Mouse (Mus musculus) erythroblast, embryonic 14.5 days (primary cell): ENCODE measurements around the gene Prdm16. TPM values are rescaled to one million over a fixed set of nuclear protein-coding genes. Genes with fewer than 3 reads are reported as not detected.

Source experiments
- H3K27me3 ChIP-seq: 2 replicates; pipeline ENCODE4 v1.6.1; 2012; ENCODE audit warnings: inconsistent platforms; ENCODE audit not compliant: control insufficient read depth
- H3K36me3 ChIP-seq: 2 replicates; pipeline ENCODE4 v1.6.1; 2012; ENCODE audit warnings: mild to moderate bottlenecking, inconsistent platforms; ENCODE audit not compliant: control insufficient read depth
- H3K4me1 ChIP-seq: 2 replicates; pipeline ENCODE4 v1.6.1; 2012; ENCODE audit warnings: inconsistent platforms; ENCODE audit not compliant: control insufficient read depth
- H3K4me3 ChIP-seq: replicated peaks from 2 replicates; pipeline ENCODE3; 2012; ENCODE audit warnings: moderate library complexity, mild to moderate bottlenecking, inconsistent platforms
- H3K9me3 ChIP-seq: 2 replicates; pipeline ENCODE4 v1.6.1; 2012; ENCODE audit warnings: low read length, inconsistent platforms, mixed read lengths; ENCODE audit not compliant: control insufficient read depth
- GATA1 ChIP-seq: IDR thresholded peaks from 2 replicates; pipeline ENCODE4 v1.6.1; 2012; ENCODE audit warnings: low read length, inconsistent platforms, mixed read lengths
- TAL1 ChIP-seq: IDR thresholded peaks from 3 replicates; pipeline ENCODE4 v1.6.1; 2012; ENCODE audit warnings: low read length, inconsistent platforms, mixed read lengths
- polyA plus RNA-seq: library from polyadenylated mRNA; stranded (reverse); fragments of >175 nt; gene quantifications from 2 replicates; pipeline ENCODE4 v1.2.3, GENCODE M21; 2012

Prdm16 gene
- polyA plus RNA-seq, 1 experiment = 0.12 TPM

DNA sequence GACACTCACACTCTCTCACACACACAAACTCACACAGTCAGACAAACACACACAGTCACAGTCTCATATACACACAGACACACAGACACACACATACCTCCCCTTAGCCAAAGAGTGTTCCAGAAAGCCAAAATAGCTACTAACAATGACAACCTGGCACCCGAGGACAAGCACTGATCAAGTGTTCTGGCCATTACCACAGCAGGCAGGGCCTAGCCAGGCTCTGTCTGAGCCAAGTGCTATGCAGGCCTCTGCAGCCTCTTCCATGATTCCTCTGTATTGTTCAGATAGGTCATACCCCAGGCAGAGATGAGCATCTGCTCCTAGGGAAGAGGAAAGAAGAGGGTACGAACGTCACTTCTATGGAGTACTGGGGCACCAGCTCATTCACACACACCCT is 13.4 kb downstream of the Prdm16 start:
- no peak overlapping the region for H3K4me3 ChIP-seq
- TF ChIP-seq GATA1 (no peak), TAL1 (no peak)
- no peaks in the 10 kb centered on the region for H3K27me3 ChIP-seq
- no peaks in the 10 kb centered on the region; the same call in 1 of the 2 replicates for H3K4me1 ChIP-seq
- H3K9me3 ChIP-seq = no peaks in the 10 kb centered on the region
- no peaks in the 10 kb centered on the region for H3K36me3 ChIP-seq

DNA sequence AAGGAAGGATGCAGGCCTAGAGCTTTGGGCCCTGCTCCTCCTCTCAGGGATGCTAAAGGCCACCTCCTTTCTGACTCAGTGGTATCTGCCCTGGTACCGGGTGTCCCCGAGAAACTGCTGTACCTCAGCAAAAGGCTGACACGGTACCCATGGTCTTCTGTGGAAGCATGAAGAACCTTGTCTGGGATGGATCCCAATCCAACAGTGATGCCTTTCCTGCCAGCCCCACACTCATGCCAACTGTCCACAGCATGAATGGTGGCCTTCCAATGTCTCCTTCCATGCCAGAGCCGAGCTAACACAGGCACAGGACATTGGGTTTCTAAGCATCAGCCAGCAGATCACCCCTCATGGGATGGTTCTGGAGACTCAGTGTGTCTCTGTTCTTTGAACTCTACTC is 14.2 kb downstream of the Prdm16 start:
- H3K36me3 ChIP-seq = no peaks in the 10 kb centered on the region
- H3K9me3 ChIP-seq = no peaks in the 10 kb centered on the region
- peaks cover 1% of the 10 kb centered on the region; the same call in 1 of the 2 replicates for H3K27me3 ChIP-seq
- TF ChIP-seq TAL1 (no peak), GATA1 (no peak)
- H3K4me3 ChIP-seq = no peak overlapping the region
- H3K4me1 ChIP-seq = no peaks in the 10 kb centered on the region; the same call in 1 of the 2 replicates

DNA sequence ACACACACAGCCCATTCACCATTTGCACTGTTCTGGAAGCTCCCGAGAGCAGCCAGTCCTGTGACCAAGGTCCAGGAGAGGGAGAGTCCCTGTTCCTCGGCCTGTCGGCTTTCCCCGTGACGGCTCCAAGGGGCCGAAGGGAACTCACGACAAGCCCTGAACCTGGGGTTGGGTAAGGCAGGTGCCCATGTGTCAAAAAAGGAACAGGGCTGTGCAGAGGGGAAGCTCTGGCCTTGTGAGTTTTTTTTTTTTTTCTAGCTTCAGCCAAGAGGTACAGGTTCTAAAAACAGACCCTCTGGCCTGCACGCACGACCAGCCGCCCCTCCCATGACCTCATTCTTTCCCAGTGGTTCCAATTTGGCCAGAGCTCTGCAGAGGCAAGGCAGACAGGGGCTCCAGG is 25.5 kb downstream of the Prdm16 start:
- Histone ChIP-seq H3K4me3 (no peak overlapping the region), H3K4me1 (no peaks in the 10 kb centered on the region), H3K36me3 (no peaks in the 10 kb centered on the region), H3K27me3 (no peaks in the 10 kb centered on the region; the same call in none of the 2 replicates), H3K9me3 (peaks cover 3% of the 10 kb centered on the region)
- TF ChIP-seq GATA1 = no peak
- TF ChIP-seq TAL1 = no peak

DNA sequence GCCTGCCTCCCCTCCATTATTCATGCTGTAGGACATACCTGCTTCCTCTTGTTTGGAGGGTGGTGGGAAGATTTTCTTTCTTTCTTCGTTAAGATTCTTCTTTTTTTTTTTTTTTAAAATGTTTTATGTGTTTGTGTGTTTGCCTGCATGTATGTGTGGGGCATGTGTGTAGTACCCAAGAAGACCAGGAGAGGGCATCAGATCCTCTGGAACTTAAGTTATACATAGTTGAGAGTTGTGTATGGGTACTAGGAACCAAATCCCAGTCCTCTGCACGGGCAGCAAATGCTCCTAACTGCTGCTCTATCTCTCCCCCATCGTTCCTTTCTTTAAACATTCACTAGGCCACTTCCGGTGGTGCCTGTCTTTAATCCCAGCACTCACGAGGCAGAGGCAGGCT is 28.9 kb downstream of the Prdm16 start:
- H3K4me3 ChIP-seq = no peak overlapping the region
- H3K4me1 ChIP-seq = peaks cover 23% of the 10 kb centered on the region
- H3K36me3 ChIP-seq = no peaks in the 10 kb centered on the region
- peaks cover 3% of the 10 kb centered on the region for H3K9me3 ChIP-seq
- no peak for TF ChIP-seq TAL1
- no peak for TF ChIP-seq GATA1
- no peaks in the 10 kb centered on the region; the same call in 1 of the 2 replicates for H3K27me3 ChIP-seq

DNA sequence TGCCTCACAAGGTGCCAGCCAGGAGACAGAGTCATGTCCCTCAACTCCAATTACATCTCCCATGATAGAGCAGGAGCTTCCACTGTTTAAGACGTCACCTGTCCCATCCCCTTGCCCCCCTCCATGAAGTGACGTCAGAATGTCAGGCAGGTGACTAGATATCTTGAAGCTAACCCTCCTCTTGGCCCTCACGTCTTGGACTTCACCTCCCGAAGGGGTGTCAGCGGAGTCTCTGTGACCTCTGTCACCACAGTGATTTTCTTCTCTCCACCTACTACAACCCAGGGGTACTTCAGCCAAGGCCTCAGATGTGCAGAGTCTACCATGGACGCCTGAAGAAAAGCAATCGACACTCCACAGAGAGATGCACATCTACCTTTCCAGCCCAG is 32.2 kb downstream of the Prdm16 start:
- Histone ChIP-seq H3K4me3 (no peak overlapping the region), H3K4me1 (peaks cover 23% of the 10 kb centered on the region), H3K9me3 (peaks cover 3% of the 10 kb centered on the region), H3K27me3 (no peaks in the 10 kb centered on the region; the same call in 1 of the 2 replicates), H3K36me3 (no peaks in the 10 kb centered on the region)
- TF ChIP-seq TAL1 = no peak

DNA sequence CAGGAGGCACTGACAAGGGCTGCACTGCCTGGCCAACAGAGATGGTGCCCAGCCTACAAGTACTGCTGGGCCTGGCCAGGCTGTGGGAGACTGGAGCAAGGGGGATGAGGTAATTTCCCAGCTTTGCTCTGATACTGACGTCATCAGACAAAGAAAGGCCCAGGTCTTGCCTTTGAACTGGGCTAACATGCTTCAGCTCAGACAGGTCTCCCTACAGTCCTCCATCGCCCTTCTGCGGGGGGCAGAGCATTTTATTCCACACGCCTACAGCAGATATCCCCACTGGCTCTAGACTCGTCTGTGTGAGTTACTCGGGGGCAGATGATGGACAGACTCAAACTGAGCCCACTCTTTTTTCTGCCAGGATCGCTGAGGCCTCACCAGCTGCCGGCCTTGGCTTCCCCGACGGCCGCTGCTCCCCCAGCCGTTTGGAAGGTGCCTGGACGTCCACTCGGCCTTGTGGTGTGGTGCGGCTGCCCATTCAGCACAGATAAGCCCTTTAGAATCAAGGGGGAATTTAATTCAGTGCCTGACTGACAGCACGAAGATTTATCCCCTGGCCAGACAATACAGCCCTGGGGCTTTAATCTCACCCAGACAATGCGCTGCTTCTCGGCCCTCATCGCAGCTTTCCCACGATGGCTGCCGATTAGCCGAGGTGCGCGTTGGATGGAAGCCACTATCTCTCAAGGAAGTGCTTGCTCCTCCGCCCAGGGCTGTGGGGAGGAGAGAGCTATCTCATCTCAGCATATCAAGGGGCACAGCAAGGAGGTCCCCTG is 32.8 kb downstream of the Prdm16 start:
- Histone ChIP-seq H3K36me3 (no peaks in the 10 kb centered on the region), H3K4me3 (peak overlapping the region; percentile 6), H3K9me3 (peaks cover 3% of the 10 kb centered on the region), H3K4me1 (peaks cover 23% of the 10 kb centered on the region), H3K27me3 (no peaks in the 10 kb centered on the region)
- no peak for TF ChIP-seq TAL1
- no peak for TF ChIP-seq GATA1

DNA sequence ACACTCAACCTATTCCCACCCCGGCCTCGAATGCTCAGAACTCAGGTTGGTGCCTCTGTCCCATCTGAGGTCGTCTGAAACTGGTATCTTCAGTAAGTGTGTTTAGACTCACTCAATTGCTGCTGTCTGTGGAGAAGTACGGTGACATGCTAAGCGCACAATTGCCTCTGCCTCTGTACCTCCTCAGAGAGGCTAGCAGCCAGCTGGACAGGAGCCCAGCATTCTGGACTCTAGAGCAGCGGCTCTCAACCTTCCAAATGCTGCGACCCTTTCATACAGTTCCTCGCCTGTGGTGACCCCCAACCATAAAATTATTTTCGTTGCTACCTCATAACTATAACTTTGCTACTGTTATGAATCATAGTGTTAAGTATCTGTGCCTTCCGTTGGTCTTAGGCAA is 34.3 kb downstream of the Prdm16 start:
- no peaks in the 10 kb centered on the region for H3K27me3 ChIP-seq
- no peak overlapping the region for H3K4me3 ChIP-seq
- peaks cover 29% of the 10 kb centered on the region for H3K4me1 ChIP-seq
- no peaks in the 10 kb centered on the region for H3K36me3 ChIP-seq
- no peaks in the 10 kb centered on the region for H3K9me3 ChIP-seq
- TF ChIP-seq GATA1 (no peak), TAL1 (no peak)

DNA sequence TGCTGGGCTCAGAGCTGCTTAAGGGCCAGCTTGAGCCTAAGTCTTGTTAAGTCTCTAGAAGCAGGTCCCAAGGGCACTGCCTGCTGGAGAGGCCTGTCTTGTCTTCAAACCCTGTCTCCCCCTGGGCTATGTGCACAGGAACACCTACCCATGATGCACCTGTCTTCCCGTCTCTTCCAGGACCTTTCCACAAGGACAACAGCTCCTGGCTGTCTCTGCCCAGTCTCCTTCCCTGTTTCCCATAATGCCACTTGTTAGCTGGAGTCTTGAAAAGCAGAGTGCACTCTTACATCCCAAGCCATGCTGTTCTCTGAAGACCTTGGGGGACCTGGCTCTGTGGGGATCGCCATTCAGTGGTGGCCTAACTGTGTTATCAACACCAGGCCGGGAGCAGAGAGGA is 35.7 kb downstream of the Prdm16 start:
- Histone ChIP-seq H3K27me3 (no peaks in the 10 kb centered on the region), H3K4me3 (no peak overlapping the region), H3K4me1 (peaks cover 43% of the 10 kb centered on the region), H3K36me3 (no peaks in the 10 kb centered on the region), H3K9me3 (no peaks in the 10 kb centered on the region)
- TF ChIP-seq TAL1 (no peak), GATA1 (no peak)

DNA sequence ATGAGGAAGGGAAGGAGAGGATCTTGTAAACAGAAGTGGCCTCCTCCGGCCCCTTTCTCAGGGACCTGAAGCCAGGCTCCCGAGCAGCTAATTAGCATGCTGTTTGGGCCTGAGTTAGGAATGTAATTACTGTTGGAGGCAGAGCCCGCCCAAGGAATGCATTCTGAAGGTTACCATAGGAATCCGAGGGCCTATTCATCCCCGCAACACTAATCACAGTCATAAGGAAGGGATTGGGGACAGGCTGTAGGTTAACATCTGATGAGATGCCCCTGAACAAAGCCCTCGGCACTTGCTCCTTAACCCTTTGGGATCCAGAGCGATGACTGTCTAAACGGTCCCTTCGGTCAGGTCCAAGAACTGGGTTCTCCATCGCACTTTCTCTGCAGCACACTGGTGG is 36.7 kb downstream of the Prdm16 start:
- H3K9me3 ChIP-seq = no peaks in the 10 kb centered on the region
- no peaks in the 10 kb centered on the region for H3K36me3 ChIP-seq
- TF ChIP-seq TAL1 (no peak), GATA1 (no peak)
- peaks cover 43% of the 10 kb centered on the region for H3K4me1 ChIP-seq
- H3K27me3 ChIP-seq = no peaks in the 10 kb centered on the region
- H3K4me3 ChIP-seq = no peak overlapping the region
